Mouse (Mus musculus) cerebellum, adult 2 months (tissue): Measurements from ENCODE around the gene Utp4. TPM values are rescaled to one million over a fixed set of nuclear protein-coding genes. Genes with fewer than 3 reads are reported as not detected.
A peak's percentile ranks its signal among the peaks of the same experiment; 100 is the strongest.

Experiments
- DNase-seq, 2 experiments: peaks; one replicate each; pipeline ENCODE4 v3.0.0; 2021
- H3K27ac ChIP-seq: fragments of 200-500 bp; 2 replicates; pipeline ENCODE4 v1.5.1; 2012; ENCODE audit warnings: low read length, control low read depth, inconsistent platforms; ENCODE audit not compliant: insufficient read depth
- H3K27me3 ChIP-seq: fragments of 200-500 bp; 2 replicates; pipeline ENCODE4 v1.6.1; 2012; ENCODE audit warnings: inconsistent platforms, mild to moderate bottlenecking, low read length, moderate library complexity; ENCODE audit not compliant: control insufficient read depth, insufficient read depth
- H3K4me1 ChIP-seq: fragments of 200-500 bp; 2 replicates; pipeline ENCODE4 v1.6.1; 2011; ENCODE audit warnings: low read length; ENCODE audit not compliant: control insufficient read depth, insufficient read depth
- H3K4me3 ChIP-seq: fragments of 200-500 bp; replicated peaks from 2 replicates; pipeline ENCODE3; 2011; ENCODE audit warnings: mild to moderate bottlenecking, low read depth, low read length, control low read depth; ENCODE audit not compliant: insufficient read depth
- CTCF ChIP-seq: fragments of 200-500 bp; IDR thresholded peaks from 2 replicates; pipeline ENCODE4 v1.5.1; 2011; ENCODE audit warnings: low read depth, mild to moderate bottlenecking, control low read depth, low read length, moderate library complexity, borderline replicate concordance; ENCODE audit not compliant: insufficient read depth
- POLR2A ChIP-seq: fragments of 200-500 bp; IDR thresholded peaks from 2 replicates; pipeline ENCODE4 v1.6.1; 2011; ENCODE audit warnings: low read length, control low read depth, borderline replicate concordance; ENCODE audit not compliant: insufficient read depth
- WGBS: fragments of 180-500 bp; shearing (Covaris S2); methylation state at CpG from one replicate; pipeline ENCODE4 v1.1.7; 2018; 5-methylcytosine and 5-hydroxymethylcytosine counted together
- polyA plus RNA-seq: library from polyadenylated mRNA; depleted of rRNA; stranded (reverse); fragments of >200 nt; gene quantifications from 2 replicates; pipeline ENCODE4 v1.2.3, GENCODE M21; 2012

Utp4 gene
- polyA plus RNA-seq, 1 experiment: 24.7 TPM

GRCm38 (mm10) chr8:106929155-106929913 is 35.9 kb downstream of the Utp4 start:
- Histone ChIP-seq H3K4me1 (no peaks in the 10 kb centered on the region), H3K4me3 (no peak overlapping the region), H3K27ac (no peak overlapping the region), H3K27me3 (no peaks in the 10 kb centered on the region)
- DNase-seq: peak in 1 of 2 experiments; percentile 30
- TF ChIP-seq POLR2A (no peak), CTCF (no peak)
- WGBS: 71% methylated on average over 6 of the region's 6 CpGs

- H3K27ac ChIP-seq: no peak overlapping the region
- TF ChIP-seq CTCF: no peak
- TF ChIP-seq POLR2A: no peak
- H3K4me1 ChIP-seq: no peaks in the 10 kb centered on the region
- H3K27me3 ChIP-seq: no peaks in the 10 kb centered on the region
- WGBS: 86% methylated on average over 5 of the region's 5 CpGs
- DNase-seq: no peak
- no peak overlapping the region for H3K4me3 ChIP-seq
Measured at GRCm38 (mm10) chr8:106929921-106930320, 36.5 kb downstream of the Utp4 start.

GRCm38 (mm10) chr8:106932376-106933065 is 39.1 kb downstream of the Utp4 start:
- peak; percentile 16 to 24 for DNase-seq
- no peak overlapping the region for H3K27ac ChIP-seq
- no peak overlapping the region for H3K4me3 ChIP-seq
- peaks cover 4% of the 10 kb centered on the region; the same call in 1 of the 2 replicates for H3K4me1 ChIP-seq
- no peaks in the 10 kb centered on the region for H3K27me3 ChIP-seq
- TF ChIP-seq CTCF (no peak), POLR2A (no peak)
- 22% methylated on average over 22 of the region's 22 CpGs for WGBS

GRCm38 (mm10) chr8:106933506-106934143 is 40.2 kb downstream of the Utp4 start:
- no peak overlapping the region for H3K4me3 ChIP-seq
- no peak overlapping the region for H3K27ac ChIP-seq
- peaks cover 7% of the 10 kb centered on the region; the same call in 1 of the 2 replicates for H3K4me1 ChIP-seq
- no peaks in the 10 kb centered on the region for H3K27me3 ChIP-seq
- WGBS: 95% methylated on average over 4 of the region's 4 CpGs
- no peak for DNase-seq
- no peak for TF ChIP-seq POLR2A
- TF ChIP-seq CTCF: no peak

GRCm38 (mm10) chr8:106934226-106934977 is 41.0 kb downstream of the Utp4 start:
- DNase-seq: peak; percentile 18 to 22
- TF ChIP-seq POLR2A (no peak), CTCF (no peak)
- H3K4me1 ChIP-seq: peaks cover 7% of the 10 kb centered on the region; the same call in 1 of the 2 replicates
- H3K27ac ChIP-seq: no peak overlapping the region
- no peaks in the 10 kb centered on the region for H3K27me3 ChIP-seq
- H3K4me3 ChIP-seq: no peak overlapping the region
- 79% methylated on average over 16 of the region's 16 CpGs for WGBS

GRCm38 (mm10) chr8:106935324-106935869 is 42.0 kb downstream of the Utp4 start, which contains the start of gene Sntb2:
Sntb2 (plus strand) TSS chr8:106935750.
- H3K4me3 ChIP-seq: peak within 1 kb of the TSS; percentile 83
- no peaks in the 10 kb centered on the region for H3K27me3 ChIP-seq
- H3K27ac ChIP-seq: peak within 1 kb of the TSS; percentile 41
- peak; percentile 90 to 92 for DNase-seq
- TF ChIP-seq POLR2A (peak; percentile 72), CTCF (no peak)
- H3K4me1 ChIP-seq: peaks cover 7% of the 10 kb centered on the region; the same call in 1 of the 2 replicates
- under 1% methylated on average over 41 of the region's 41 CpGs for WGBS
